Mouse (Mus musculus) bone marrow, adult 2 months (tissue): ENCODE data around the gene Tmem262. TPM values are rescaled to one million over a fixed set of nuclear protein-coding genes. Genes with fewer than 3 reads are reported as not detected.

Experiments used
- polyA plus RNA-seq: library from polyadenylated mRNA; stranded (reverse); fragments of >200 nt; gene quantifications from 2 replicates; pipeline ENCODE4 v1.2.4, GENCODE M21; 2011; ENCODE audit warnings: low replicate concordance; ENCODE audit not compliant: missing spikeins, insufficient read depth, insufficient read length

Tmem262 gene
- polyA plus RNA-seq, 1 experiment = not detected

Other genes starting within 250 kb of the Tmem262 start
- 14.3 and 18.1 TPM in 2 replicates for gene Frmd8, start 204.8 kb upstream of the Tmem262 start, polyA plus RNA-seq
- gene Slc25a45, start 202.2 kb upstream of the Tmem262 start, polyA plus RNA-seq = 11.6 and 24.6 TPM in 2 replicates
- 4.4 and 6.4 TPM in 2 replicates for gene Tigd3, start 185.9 kb upstream of the Tmem262 start, polyA plus RNA-seq
- gene Dpf2, start 167.0 kb upstream of the Tmem262 start, polyA plus RNA-seq = 31.1 and 60.8 TPM in 2 replicates
- gene Cdc42ep2, start 155.2 kb upstream of the Tmem262 start, polyA plus RNA-seq = 2.3 and 5.3 TPM in 2 replicates
- gene Pola2, start 115.8 kb upstream of the Tmem262 start, polyA plus RNA-seq = 41.9 and 79.8 TPM in 2 replicates
- gene Slc22a20, start 93.9 kb upstream of the Tmem262 start, polyA plus RNA-seq = 0.80 TPM in 1 of 2 replicates, not detected in the other
- gene Capn1, start 64.1 kb upstream of the Tmem262 start, polyA plus RNA-seq = 59.9 and 139 TPM in 2 replicates
- gene Syvn1, start 33.5 kb upstream of the Tmem262 start, polyA plus RNA-seq = 30.5 and 58.5 TPM in 2 replicates
- 29.9 and 52.5 TPM in 2 replicates for gene Mrpl49, start 22.2 kb upstream of the Tmem262 start, polyA plus RNA-seq
- 2,232 and 4,155 TPM in 2 replicates for gene Fau, start 22.2 kb upstream of the Tmem262 start, polyA plus RNA-seq
- gene Znhit2, start 18.8 kb upstream of the Tmem262 start, polyA plus RNA-seq = 8.4 and 14.3 TPM in 2 replicates
- gene Tm7sf2, start 11.7 kb upstream of the Tmem262 start, polyA plus RNA-seq = 5.9 and 12.3 TPM in 2 replicates
- 48.4 and 85.1 TPM in 2 replicates for gene Vps51, start 2.8 kb upstream of the Tmem262 start, polyA plus RNA-seq
- gene Gm28374, start 2.2 kb downstream of the Tmem262 start, polyA plus RNA-seq = not detected in 2 replicates
- 12.2 and 22.8 TPM in 2 replicates for gene Zfpl1, start 4.9 kb downstream of the Tmem262 start, polyA plus RNA-seq
- gene Cdca5, start 5.0 kb downstream of the Tmem262 start, polyA plus RNA-seq = 28.8 and 31.0 TPM in 2 replicates
- 6.6 and 6.9 TPM in 2 replicates for gene AC131692.1, start 14.4 kb downstream of the Tmem262 start, polyA plus RNA-seq
- gene Naaladl1, start 25.7 kb downstream of the Tmem262 start, polyA plus RNA-seq = 5.2 and 5.3 TPM in 2 replicates
- 2.5 and 6.0 TPM in 2 replicates for gene Sac3d1, start 38.6 kb downstream of the Tmem262 start, polyA plus RNA-seq
- gene Snx15, start 48.3 kb downstream of the Tmem262 start, polyA plus RNA-seq = 33.2 and 38.4 TPM in 2 replicates
- gene Batf2, start 61.0 kb downstream of the Tmem262 start, polyA plus RNA-seq = 0.93 TPM in 1 of 2 replicates, not detected in the other
- 19.6 and 20.5 TPM in 2 replicates for gene Arl2, start 61.5 kb downstream of the Tmem262 start, polyA plus RNA-seq
- not detected in 2 replicates for gene Majin, start 104.4 kb downstream of the Tmem262 start, polyA plus RNA-seq
- not detected in 2 replicates for gene Gpha2, start 146.3 kb downstream of the Tmem262 start, polyA plus RNA-seq
- 21.0 and 43.9 TPM in 2 replicates for gene Ppp2r5b, start 155.8 kb downstream of the Tmem262 start, polyA plus RNA-seq
- gene Atg2a, start 161.6 kb downstream of the Tmem262 start, polyA plus RNA-seq = 17.0 and 36.4 TPM in 2 replicates
- gene Ehd1, start 196.7 kb downstream of the Tmem262 start, polyA plus RNA-seq = 40.0 and 63.1 TPM in 2 replicates
- gene Cdc42bpg, start 226.4 kb downstream of the Tmem262 start, polyA plus RNA-seq = 7.2 and 13.6 TPM in 2 replicates